23 mouse cellular contexts compared by ENCODE assay signal in the genomic region with DNA sequence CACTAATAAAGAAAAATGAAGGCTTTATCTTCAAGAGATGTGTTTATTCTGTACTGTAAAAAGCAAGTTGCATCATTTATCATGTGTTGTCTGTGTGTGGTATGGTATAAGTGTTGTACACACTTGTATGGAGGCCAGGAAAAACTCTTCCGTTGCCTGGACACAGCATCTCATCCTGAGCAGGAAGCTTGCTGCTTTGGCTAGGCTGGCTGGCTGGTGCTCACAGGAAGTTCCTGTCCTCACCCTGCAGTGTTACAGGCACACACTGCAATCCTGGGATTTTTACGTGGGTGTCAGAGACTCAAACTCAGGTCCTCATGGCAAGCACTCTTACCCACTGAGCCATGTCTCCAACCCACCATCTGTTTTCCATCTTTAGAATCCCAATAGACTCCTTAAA. TPM values are rescaled to one million over a fixed set of nuclear protein-coding genes. Genes with fewer than 3 reads are reported as not detected.
A peak's percentile ranks its signal among the peaks of the same experiment; 100 is the strongest.
DNase-seq lines count a peak whose midpoint lies in the region; ATAC-seq and TF ChIP-seq lines count a peak whose summit lies in the region.
"Had no signal": no experiment of that assay in that cellular context is flagged by ENCODE, and none has a peak within 500 bp of the region (broad histone marks: within the 10 kb centered on the region; RNA-seq: fewer than 3 reads in every experiment).

No protein-coding gene starts in this region.

- peak; percentile 9 for DNase-seq in heart, adult 8-10 months (ENCODE audit: low spot score)
- no peak for DNase-seq in heart, postnatal 14 days
- DNase-seq in kidney, adult 2 months = peak; percentile 23
- DNase-seq in lung, embryonic 14.5 days = peak; percentile 22
- no peak for DNase-seq in lung, postnatal 25 days (ENCODE audit: low spot score)
- peak; percentile 12 for DNase-seq in skeletal muscle tissue, adult 2 months (ENCODE audit: low read depth, low spot score)
- no peak for DNase-seq in gastrocnemius, adult 2 months
- DNase-seq: adrenal gland, adult 2 months; adrenal gland, postnatal 25 days; cerebellum, adult 2 months; cerebellum, postnatal 10 days; embryo, embryonic 11 days; gastrocnemius, postnatal 36 days had no signal

- TF ChIP-seq POLR2A in kidney, adult 2 months (IDR thresholded peaks at IDR 0.05; ENCODE audit: low read depth, low read length) = no peak

- H3K4me3 ChIP-seq in kidney, adult 2 months (ENCODE audit: insufficient read depth, low read depth, low read length) = no peak overlapping the region
- H3K4me3 ChIP-seq in kidney, embryonic 14.5 days (ENCODE audit: low read length) = no peak overlapping the region
- H3K4me3 ChIP-seq in lung, embryonic 14.5 days (ENCODE audit: low read depth, low read length) = no peak overlapping the region
- H3K4me3 ChIP-seq in gastrocnemius, adult 2 months = no peak overlapping the region
- H3K4me3 ChIP-seq: embryonic facial prominence, embryonic 15.5 days; erythroblast, embryonic 14.5 days; forebrain, embryonic 10.5 days; hindbrain, embryonic 15.5 days had no signal

- TF ChIP-seq CTCF in kidney, adult 2 months (conservative IDR thresholded peaks at IDR 0.05; ENCODE audit: insufficient read depth, insufficient read length, low read depth, low read length) = no peak
- no peak for TF ChIP-seq CTCF in lung, embryonic 14.5 days (IDR thresholded peaks at IDR 0.05; ENCODE audit: low read depth)
- no peak for TF ChIP-seq CTCF in gastrocnemius, adult 2 months (IDR thresholded peaks at IDR 0.05)

- H3K27ac ChIP-seq in kidney, adult 2 months (ENCODE audit: insufficient read depth, low read depth, low read length) = no peak overlapping the region
- no peak overlapping the region for H3K27ac ChIP-seq in kidney, embryonic 14.5 days (ENCODE audit: low read depth, low read length)
- no peak overlapping the region for H3K27ac ChIP-seq in lung, embryonic 14.5 days (ENCODE audit: low read depth)
- H3K27ac ChIP-seq in gastrocnemius, adult 2 months = no peak overlapping the region
- H3K27ac ChIP-seq: embryonic facial prominence, embryonic 15.5 days; forebrain, embryonic 10.5 days; hindbrain, embryonic 15.5 days had no signal

- intact Hi-C loops in heart, postnatal 14 days (cut with DNase I) = no loop called here
- intact Hi-C loops in gastrocnemius, adult 2 months (cut with DNase I) = no loop called here

- no peaks in the 10 kb centered on the region for H3K9me3 ChIP-seq in kidney, embryonic 14.5 days (ENCODE audit: control insufficient read depth, low read length)
- H3K9me3 ChIP-seq in lung, embryonic 14.5 days (ENCODE audit: low read depth, low read length) = no peaks in the 10 kb centered on the region
- H3K9me3 ChIP-seq: embryonic facial prominence, embryonic 15.5 days; forebrain, embryonic 10.5 days; hindbrain, embryonic 15.5 days had no signal

- no peaks in the 10 kb centered on the region for H3K27me3 ChIP-seq in kidney, adult 2 months (replicated peaks; ENCODE audit: control insufficient read depth, insufficient read depth, low read length)
- H3K27me3 ChIP-seq in kidney, embryonic 14.5 days (ENCODE audit: control insufficient read depth, insufficient read depth, low read length) = no peaks in the 10 kb centered on the region
- H3K27me3 ChIP-seq in lung, embryonic 14.5 days (ENCODE audit: insufficient read depth, low read length) = no peaks in the 10 kb centered on the region
- H3K27me3 ChIP-seq: CH12.LX; embryonic facial prominence, embryonic 15.5 days; hindbrain, embryonic 15.5 days; Patski had no signal

- no peaks in the 10 kb centered on the region; the same call in 1 of the 2 replicates for H3K36me3 ChIP-seq in kidney, adult 2 months (ENCODE audit: control insufficient read depth, insufficient read depth, low read length)
- peaks cover 39% of the 10 kb centered on the region; the same call in 1 of the 2 replicates for H3K36me3 ChIP-seq in kidney, embryonic 14.5 days (ENCODE audit: control insufficient read depth, insufficient read depth, low read length)
- peaks cover 40% of the 10 kb centered on the region for H3K36me3 ChIP-seq in lung, embryonic 14.5 days (ENCODE audit: insufficient read depth)

- WGBS in kidney, adult 2 months = 55% methylated on average over 2 of the region's 2 CpGs
- 67% methylated on average over 2 of the region's 2 CpGs for WGBS in kidney, embryonic 14.5 days
- 51% methylated on average over 2 of the region's 2 CpGs for WGBS in lung, embryonic 14.5 days

- no peak for ATAC-seq in kidney, embryonic 14.5 days (ENCODE audit: low FRiP score, low TSS enrichment)
- no peak for ATAC-seq in lung, embryonic 14.5 days (ENCODE audit: insufficient read depth)
- ATAC-seq: activated CD4-positive, CD25-positive, alpha-beta regulatory T cell, adult 4 months; forebrain, embryonic 14.5 days; Patski had no signal

- no peak overlapping the region for H3K9ac ChIP-seq in kidney, embryonic 14.5 days (ENCODE audit: low read depth, low read length)
- no peak overlapping the region for H3K9ac ChIP-seq in lung, embryonic 14.5 days
- H3K9ac ChIP-seq: embryonic facial prominence, embryonic 15.5 days; hindbrain, embryonic 15.5 days had no signal

- no peak overlapping the region for H3K4me2 ChIP-seq in kidney, embryonic 14.5 days (replicated peaks; ENCODE audit: low read depth, low read length)
- no peak overlapping the region for H3K4me2 ChIP-seq in lung, embryonic 14.5 days
- H3K4me2 ChIP-seq: embryonic facial prominence, embryonic 15.5 days; hindbrain, embryonic 15.5 days had no signal

- no peaks in the 10 kb centered on the region for H3K4me1 ChIP-seq in kidney, adult 2 months (ENCODE audit: control insufficient read depth, insufficient read depth, low read length)
- no peaks in the 10 kb centered on the region for H3K4me1 ChIP-seq in kidney, embryonic 14.5 days (ENCODE audit: control insufficient read depth, insufficient read depth, low read length)
- H3K4me1 ChIP-seq in lung, embryonic 14.5 days (ENCODE audit: insufficient read depth) = no peaks in the 10 kb centered on the region
- H3K4me1 ChIP-seq: embryonic facial prominence, embryonic 15.5 days; forebrain, embryonic 10.5 days; hindbrain, embryonic 15.5 days had no signal

RNA-seq across cellular contexts. Expression of gene Zdhhc20, which starts 26.9 kb away (rescaled TPM):
- total RNA-seq in heart, adult 8-10 months (2022) = 1 to 10 TPM; 4.4 to 9.8 (median 7.4) TPM
- total RNA-seq in heart, postnatal 14 days (2021) = 10 to 100 TPM; 12.4 to 16.5 TPM
- polyA plus RNA-seq in kidney, adult 2 months (2012; rRNA removed) = 2.6 and 3.7 TPM in 2 replicates
- 66.8 and 69.0 TPM in 2 replicates for polyA plus RNA-seq in kidney, embryonic 14.5 days (2014; fragmentation: Nextera tagmentation; extraction: Ambion mirVana)
- polyA plus RNA-seq in lung, embryonic 14.5 days (2014; fragmentation: Nextera tagmentation; extraction: Ambion mirVana) = 62.8 and 66.2 TPM in 2 replicates
- total RNA-seq in gastrocnemius, adult 2 months (2021) = 1 to 10 TPM; 3.6 to 5.1 TPM
- polyA plus RNA-seq: erythroblast, embryonic 14.5 days had no signal

RNA-seq across cellular contexts. Expression of gene Mrpl57, which starts 37.1 kb away (rescaled TPM):
- 10 to 100 TPM; 61.9 to 72.6 (median 67.9) TPM for total RNA-seq in heart, adult 8-10 months (2022)
- total RNA-seq in heart, postnatal 14 days (2021) = 10 to 100 TPM; 65.9 to 68.9 TPM
- polyA plus RNA-seq in kidney, adult 2 months (2012; rRNA removed) = 72.7 and 81.0 TPM in 2 replicates
- polyA plus RNA-seq in kidney, embryonic 14.5 days (2014; fragmentation: Nextera tagmentation; extraction: Ambion mirVana) = 161 and 166 TPM in 2 replicates
- 145 and 158 TPM in 2 replicates for polyA plus RNA-seq in lung, embryonic 14.5 days (2014; fragmentation: Nextera tagmentation; extraction: Ambion mirVana)
- 10 to 100 TPM; 64.1 to 72.6 TPM for total RNA-seq in gastrocnemius, adult 2 months (2021)

RNA-seq across cellular contexts. Expression of gene Ska3, which starts 37.1 kb away (rescaled TPM):
- under 1 TPM in 1 of 4 experiments, not detected in 3; 0.49 TPM for total RNA-seq in heart, adult 8-10 months (2022)
- 1 to 10 TPM in 1 of 2 experiments, under 1 TPM in 1; 0.50 to 1.4 TPM for total RNA-seq in heart, postnatal 14 days (2021)
- polyA plus RNA-seq in kidney, adult 2 months (2012; rRNA removed) = 0.09 and 0.15 TPM in 2 replicates
- polyA plus RNA-seq in kidney, embryonic 14.5 days (2014; fragmentation: Nextera tagmentation; extraction: Ambion mirVana) = 32.1 and 51.9 TPM in 2 replicates
- polyA plus RNA-seq in lung, embryonic 14.5 days (2014; fragmentation: Nextera tagmentation; extraction: Ambion mirVana) = 50.1 and 51.8 TPM in 2 replicates
- not detected for total RNA-seq in gastrocnemius, adult 2 months (2021)
- total RNA-seq: gastrocnemius, adult 8-10 months had no signal

Comparison
In these comparisons a context has a peak if more than half of its experiments do, and no peak if none do; other contexts are left out.
1. DNase-seq: peak in heart, adult 8-10 months (single experiment), kidney, adult 2 months (single experiment), lung, embryonic 14.5 days (single experiment) and skeletal muscle tissue, adult 2 months (single experiment); none in heart, postnatal 14 days (0 of 2), lung, postnatal 25 days (single experiment) and gastrocnemius, adult 2 months (single experiment).